Mouse (Mus musculus) left cerebral cortex, adult 2 months (tissue): ENCODE results near the gene Zfyve26. TPM values are rescaled to one million over a fixed set of nuclear protein-coding genes. Genes with fewer than 3 reads are reported as not detected.
A peak's percentile ranks its signal among the peaks of the same experiment; 100 is the strongest.

Experiments
- DNase-seq, 2 experiments: peaks; one replicate each; pipeline ENCODE4 v3.0.0; 2021 to 2022; ENCODE audit warnings: low spot score in 2 of 2, mixed read lengths in 1 of 2; ENCODE audit errors: extremely low spot score in 1 of 2
- H3K27ac ChIP-seq: fragments of 200-600 bp; 2 replicates; pipeline ENCODE4 v1.8.1; 2022
- H3K4me3 ChIP-seq: fragments of 200-600 bp; 2 replicates; pipeline ENCODE4 v1.8.1; 2022
- CTCF ChIP-seq: fragments of 200-600 bp; IDR thresholded peaks from 2 replicates; pipeline ENCODE4 v1.8.1; 2022; ENCODE audit warnings: antibody characterized with exemption, mild to moderate bottlenecking, moderate library complexity
- intact Hi-C: fragments of 180-260 bp; cut with DNase I; formaldehyde crosslinking; loops from one replicate; pipeline ENCODE4 v1.15.1; 2025
- total RNA-seq, 2 experiments: library from RNA; stranded (reverse); gene quantifications; 2 replicates each; pipeline ENCODE4 v1.2.3; 2021

Zfyve26 gene
- total RNA-seq, 2 experiments from 2014 or later: 29.0 to 31.5 TPM

GRCm38 (mm10) chr12:79313721-79314120 is 17.6 kb upstream of the Zfyve26 start:
- no peak for TF ChIP-seq CTCF
- intact Hi-C loops: no loop called here
- no peak for DNase-seq
- Histone ChIP-seq H3K27ac (no peak overlapping the region), H3K4me3 (no peak overlapping the region)

GRCm38 (mm10) chr12:79306013-79306412 is 9.9 kb upstream of the Zfyve26 start:
- intact Hi-C loops: loop anchor here (5.0 kb wide), 1 partner anchor 826 kb away; no protein-coding TSS in a partner anchor
- H3K27ac ChIP-seq: no peak overlapping the region
- TF ChIP-seq CTCF: no peak
- H3K4me3 ChIP-seq: no peak overlapping the region
- no peak for DNase-seq

GRCm38 (mm10) chr12:79305131-79305530 is 9.0 kb upstream of the Zfyve26 start:
- DNase-seq: no peak
- Histone ChIP-seq H3K27ac (no peak overlapping the region), H3K4me3 (no peak overlapping the region)
- TF ChIP-seq CTCF: peak; percentile 58
- intact Hi-C loops: loop anchor here (5.0 kb wide), 1 partner anchor 827 kb away; no protein-coding TSS in a partner anchor

- DNase-seq: no peak
- TF ChIP-seq CTCF: no peak
- Histone ChIP-seq H3K4me3 (no peak overlapping the region), H3K27ac (no peak overlapping the region)
- intact Hi-C loops: no loop called here
Measured at GRCm38 (mm10) chr12:79301802-79302201, 5.7 kb upstream of the Zfyve26 start.

DNA sequence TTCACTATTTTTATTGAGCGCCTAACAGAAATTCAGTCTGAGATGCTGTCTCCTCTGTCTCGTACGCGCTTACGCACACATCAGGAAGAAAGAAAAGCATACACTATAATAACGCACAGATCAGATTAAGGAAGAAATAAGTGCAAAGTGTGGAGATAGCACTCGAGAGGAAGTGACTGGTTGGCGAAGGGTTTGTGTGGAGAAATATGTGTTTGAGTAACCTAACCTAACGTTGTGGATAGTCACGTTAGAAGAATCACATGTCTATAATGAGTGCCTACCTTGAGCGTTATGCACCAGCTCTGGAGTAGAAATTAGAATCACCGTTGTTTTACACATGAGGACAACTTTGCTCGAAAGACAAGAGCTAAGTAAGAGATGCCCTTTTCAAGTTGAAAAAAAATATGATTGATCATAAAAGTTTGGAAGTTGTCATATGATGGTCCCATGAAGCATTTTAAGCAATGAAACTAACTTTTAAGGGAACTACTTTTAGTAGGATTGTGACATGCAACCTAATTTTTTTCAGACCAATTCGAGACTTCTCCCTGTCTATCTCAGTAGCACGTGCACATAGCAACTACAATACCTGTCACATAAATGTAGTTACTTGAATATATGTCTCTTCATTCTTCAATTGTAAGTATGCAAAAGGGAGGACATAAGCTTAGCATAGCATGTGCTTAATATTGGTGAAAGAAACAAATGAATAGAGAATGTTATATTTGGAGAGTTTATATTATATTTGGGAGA is 2.0 kb upstream of the Zfyve26 start:
- H3K27ac ChIP-seq: no peak overlapping the region
- intact Hi-C loops: no loop called here
- DNase-seq: no peak
- no peak overlapping the region for H3K4me3 ChIP-seq
- no peak for TF ChIP-seq CTCF

GRCm38 (mm10) chr12:79297121-79297576 is 1.0 kb upstream of the Zfyve26 start, which contains the start of gene Rad51b:
Gene Rad51b (plus strand): TSS chr12:79297282.
- Histone ChIP-seq H3K27ac (peak within 1 kb of the TSS; percentile 85), H3K4me3 (peak within 1 kb of the TSS; percentile 76)
- DNase-seq: peak; percentile 35 to 63
- TF ChIP-seq CTCF: no peak
- intact Hi-C loops: no loop called here

DNA sequence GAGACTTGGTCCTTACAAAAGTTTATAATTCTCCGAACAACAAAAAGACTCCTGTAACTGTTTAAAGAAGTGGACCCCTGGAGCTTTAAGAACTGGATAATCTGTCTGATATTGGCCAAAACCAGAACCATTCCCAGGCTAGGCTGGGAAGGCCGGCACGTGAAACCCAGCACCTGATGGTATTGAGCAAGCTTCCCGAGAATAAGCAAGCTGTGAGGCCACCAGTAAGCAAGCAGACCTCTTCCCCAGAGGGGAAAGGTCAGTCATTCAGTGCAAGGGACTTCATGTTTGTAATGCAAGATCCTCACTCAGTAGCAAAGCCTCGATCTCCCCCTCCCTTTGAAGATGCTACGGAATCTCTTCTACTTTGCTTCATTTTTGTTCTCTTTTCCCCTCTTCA is 3.2 kb downstream of the Zfyve26 start:
- TF ChIP-seq CTCF: no peak
- intact Hi-C loops: no loop called here
- DNase-seq: no peak
- Histone ChIP-seq H3K4me3 (no peak overlapping the region), H3K27ac (no peak overlapping the region)

DNA sequence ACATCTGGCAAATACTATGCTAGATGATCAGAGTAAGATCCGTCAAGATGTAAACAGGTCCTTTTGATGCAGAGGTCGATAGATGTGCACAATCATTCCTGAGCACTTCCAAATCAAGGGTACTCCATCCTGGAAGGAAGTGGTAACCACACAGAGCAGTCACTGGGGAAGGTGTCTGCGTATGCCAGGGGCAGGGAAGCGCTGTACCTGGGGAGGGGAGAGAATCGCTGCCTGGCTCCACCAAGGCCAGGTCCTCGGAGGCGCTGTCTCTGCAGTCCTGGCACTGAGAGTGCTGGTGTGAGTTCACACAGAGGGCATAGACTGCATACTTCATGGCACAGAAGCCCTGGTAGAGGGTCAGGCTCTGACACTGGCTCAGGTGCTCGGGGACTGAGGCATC is 13.5 kb downstream of the Zfyve26 start:
- intact Hi-C loops: no loop called here
- H3K27ac ChIP-seq: no peak overlapping the region

DNA sequence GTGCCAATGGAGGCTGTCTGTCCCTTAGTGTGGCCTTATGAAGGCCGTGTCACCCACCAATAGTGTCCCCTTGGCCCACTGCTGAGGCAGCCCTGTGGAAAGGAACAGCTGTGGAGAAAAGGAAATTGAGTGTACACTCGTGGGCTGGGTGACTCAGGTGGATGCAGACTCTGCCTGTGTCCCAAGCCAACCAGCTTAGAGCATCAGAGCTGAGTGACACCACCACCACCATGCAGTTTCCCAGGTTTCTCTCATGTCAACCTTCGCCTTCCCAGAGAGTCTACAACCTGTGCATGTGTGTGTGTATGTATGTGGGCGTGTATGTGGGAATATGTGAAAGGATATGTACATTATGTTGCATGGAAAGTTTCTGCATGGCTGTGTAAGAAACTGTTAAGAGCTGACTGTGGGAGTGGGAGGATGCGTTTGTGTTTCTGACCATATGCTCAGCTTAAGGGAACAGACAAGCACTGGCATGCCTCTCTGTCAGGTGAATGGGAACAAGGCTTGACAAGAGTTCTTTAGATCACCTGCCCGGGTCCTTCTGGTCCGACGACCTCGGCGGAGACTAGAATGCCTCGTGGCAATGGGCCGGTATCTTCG is 16.5 kb downstream of the Zfyve26 start:
- intact Hi-C loops: no loop called here
- no peak for DNase-seq
- Histone ChIP-seq H3K27ac (no peak overlapping the region), H3K4me3 (no peak overlapping the region)
- no peak for TF ChIP-seq CTCF

More for the DNA sequence above, 13.5 kb downstream of the Zfyve26 start:
- TF ChIP-seq CTCF: no peak
- H3K4me3 ChIP-seq: no peak overlapping the region
- DNase-seq: no peak

GRCm38 (mm10) chr12:79272604-79273003 is 23.5 kb downstream of the Zfyve26 start:
- no peak for DNase-seq
- Histone ChIP-seq H3K27ac (no peak overlapping the region), H3K4me3 (no peak overlapping the region)
- no peak for TF ChIP-seq CTCF
- intact Hi-C loops: no loop called here

GRCm38 (mm10) chr12:79261035-79261434 is 35.1 kb downstream of the Zfyve26 start:
- Histone ChIP-seq H3K4me3 (no peak overlapping the region), H3K27ac (no peak overlapping the region)
- intact Hi-C loops: loop anchor here (1.0 kb wide), 1 partner anchor 68 kb away; no protein-coding TSS in a partner anchor
- peak; percentile 57 for TF ChIP-seq CTCF
- DNase-seq: peak in 1 of 2 experiments; percentile 30

DNA sequence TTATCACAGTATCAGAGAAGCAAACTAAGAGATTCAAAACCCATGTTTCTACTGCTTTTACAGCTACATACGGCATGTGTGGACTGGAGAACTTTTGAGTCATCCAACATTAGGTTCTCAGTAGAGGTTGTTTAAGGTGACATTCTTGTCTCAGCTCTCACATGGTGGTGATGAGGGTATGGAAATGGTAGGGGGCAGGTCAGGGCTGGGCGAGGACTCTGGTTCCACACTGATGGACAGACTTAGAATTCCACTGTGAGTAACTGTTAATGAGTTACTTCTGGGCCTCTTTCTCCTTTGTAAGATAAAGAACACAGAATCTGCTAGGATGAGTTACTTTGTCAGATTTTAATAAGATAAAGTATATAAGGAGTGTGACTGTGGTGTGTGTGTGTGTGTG is 36.0 kb downstream of the Zfyve26 start:
- Histone ChIP-seq H3K27ac (no peak overlapping the region), H3K4me3 (no peak overlapping the region)
- DNase-seq: no peak
- no peak for TF ChIP-seq CTCF
- intact Hi-C loops: no loop called here

- Histone ChIP-seq H3K4me3 (no peak overlapping the region), H3K27ac (no peak overlapping the region)
- DNase-seq: no peak
- no peak for TF ChIP-seq CTCF
- intact Hi-C loops: no loop called here
Measured at GRCm38 (mm10) chr12:79254975-79255374, 41.1 kb downstream of the Zfyve26 start.
